Mouse (Mus musculus): ENCODE measurements around the gene Olfr1231. TPM values are rescaled to one million over a fixed set of nuclear protein-coding genes. Genes with fewer than 3 reads are reported as not detected.

Gene Olfr1231
- not detected in 2 replicates for polyA plus RNA-seq (2014; fragmentation: Nextera tagmentation; extraction: Ambion mirVana)

DNA sequence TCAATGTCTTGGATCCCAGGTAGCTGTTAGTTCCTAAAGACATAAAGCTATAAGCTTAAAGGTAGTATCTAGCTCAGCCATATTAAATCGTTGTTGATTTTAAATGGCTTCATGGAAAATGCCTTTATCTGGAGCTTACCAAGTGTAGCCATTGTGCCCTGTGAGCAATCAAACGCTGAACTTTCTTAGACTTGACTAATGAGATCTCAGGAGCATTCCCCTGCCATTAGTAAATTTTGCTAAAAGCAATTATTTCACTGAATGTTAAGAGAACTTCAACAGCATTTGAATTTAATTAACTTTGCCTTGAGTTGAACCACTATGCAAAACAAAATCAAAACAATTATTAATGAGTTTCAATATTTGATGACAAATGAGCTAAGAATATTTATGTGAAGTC lies at the start of gene Olfr1231:
Olfr1231 (minus strand) TSS at position 101 of the 400 bp plus-strand sequence.
- Histone ChIP-seq H3K36me3 (ENCODE audit: insufficient read depth) (no peaks in the 10 kb centered on the region), H3K4me2 (no peak within 1 kb of the TSS), H3K27ac (ENCODE audit: low read depth) (no peak within 1 kb of the TSS), H3K9ac (no peak within 1 kb of the TSS), H3K4me3 (ENCODE audit: low read depth, low read length) (no peak within 1 kb of the TSS), H3K27me3 (ENCODE audit: insufficient read depth, low read length) (no peaks in the 10 kb centered on the region), H3K4me1 (ENCODE audit: insufficient read depth) (no peaks in the 10 kb centered on the region), H3K9me3 (ENCODE audit: low read depth, low read length) (no peaks in the 10 kb centered on the region)
- no peak for DNase-seq
- ATAC-seq (ENCODE audit: insufficient read depth), result no peak
- no peak for TF ChIP-seq CTCF (IDR thresholded peaks at IDR 0.05; ENCODE audit: low read depth)
- whole genome bisulfite sequencing, result 76% methylated on average over 2 of the region's 2 CpGs

DNA sequence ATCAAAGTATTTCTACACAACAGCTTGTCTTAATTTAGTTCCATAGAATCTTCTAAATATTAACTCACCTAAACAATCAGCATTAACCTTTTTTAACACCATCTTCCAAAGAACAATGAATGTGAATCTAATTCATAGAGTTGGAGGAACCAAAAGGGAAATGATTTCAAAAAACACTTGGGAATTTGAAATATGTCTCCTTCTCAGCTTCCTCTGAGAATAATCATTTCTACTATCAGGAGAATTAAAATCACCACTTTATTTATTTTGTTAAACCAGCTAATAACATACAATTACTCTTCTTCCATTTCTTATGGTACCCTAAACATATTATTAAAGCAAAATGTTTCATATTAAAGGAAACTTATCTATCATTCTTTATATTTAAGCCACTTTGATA lies 35.4 kb upstream of the Olfr1231 start, which contains the start of gene Olfr1233:
Olfr1233 (minus strand) TSS at position 101 of the 400 bp plus-strand sequence.
- H3K27ac ChIP-seq (ENCODE audit: low read depth), result no peak within 1 kb of the TSS
- no peak for TF ChIP-seq CTCF (IDR thresholded peaks at IDR 0.05; ENCODE audit: low read depth)
- no peak for ATAC-seq (ENCODE audit: insufficient read depth)

DNA sequence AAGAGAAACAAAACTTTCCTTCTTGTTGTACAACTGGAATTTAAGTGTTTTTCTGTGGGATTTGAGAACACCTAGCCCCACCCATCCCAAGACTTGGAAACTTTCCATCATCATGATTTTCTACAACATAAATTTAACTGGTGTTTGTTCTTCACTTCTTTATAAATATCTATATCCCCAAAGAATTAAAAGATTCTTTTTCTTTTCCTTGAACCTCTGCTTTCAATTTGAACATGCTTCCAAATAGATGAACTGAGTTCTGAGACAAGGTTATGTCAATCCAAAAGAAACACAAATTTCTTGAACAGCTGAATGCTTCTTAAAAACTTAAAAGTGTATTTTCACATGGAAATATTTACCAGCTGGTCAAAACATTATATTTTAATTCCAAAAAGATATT lies 22.7 kb upstream of the Olfr1231 start, which contains the start of gene Olfr1232:
Olfr1232 (minus strand) TSS at position 101 of the 400 bp plus-strand sequence.
- Histone ChIP-seq H3K9ac (no peak within 1 kb of the TSS), H3K4me3 (ENCODE audit: low read depth, low read length) (no peak within 1 kb of the TSS), H3K36me3 (ENCODE audit: insufficient read depth) (no peaks in the 10 kb centered on the region), H3K9me3 (ENCODE audit: low read depth, low read length) (no peaks in the 10 kb centered on the region), H3K4me1 (ENCODE audit: insufficient read depth) (no peaks in the 10 kb centered on the region), H3K4me2 (no peak within 1 kb of the TSS), H3K27ac (ENCODE audit: low read depth) (no peak within 1 kb of the TSS), H3K27me3 (ENCODE audit: insufficient read depth, low read length) (no peaks in the 10 kb centered on the region)
- ATAC-seq (ENCODE audit: insufficient read depth) (no peak), DNase-seq (no peak)
- no peak for TF ChIP-seq CTCF (IDR thresholded peaks at IDR 0.05; ENCODE audit: low read depth)

More for the DNA sequence above, 35.4 kb upstream of the Olfr1231 start, which contains the start of gene Olfr1233:
- Histone ChIP-seq H3K36me3 (ENCODE audit: insufficient read depth) (no peaks in the 10 kb centered on the region), H3K27me3 (ENCODE audit: insufficient read depth, low read length) (no peaks in the 10 kb centered on the region), H3K4me1 (ENCODE audit: insufficient read depth) (no peaks in the 10 kb centered on the region), H3K9me3 (ENCODE audit: low read depth, low read length) (no peaks in the 10 kb centered on the region), H3K4me2 (no peak within 1 kb of the TSS), H3K4me3 (ENCODE audit: low read depth, low read length) (no peak within 1 kb of the TSS), H3K9ac (no peak within 1 kb of the TSS)
- DNase-seq, result no peak

- no peak within 1 kb of the TSS for H3K4me3 ChIP-seq (ENCODE audit: low read depth, low read length)
- no peaks in the 10 kb centered on the region for H3K4me1 ChIP-seq (ENCODE audit: insufficient read depth)
- H3K9ac ChIP-seq, result no peak within 1 kb of the TSS
- ATAC-seq (ENCODE audit: insufficient read depth) (no peak), DNase-seq (no peak)
- TF ChIP-seq CTCF (IDR thresholded peaks at IDR 0.05; ENCODE audit: low read depth), result no peak
- H3K9me3 ChIP-seq (ENCODE audit: low read depth, low read length), result no peaks in the 10 kb centered on the region
- no peaks in the 10 kb centered on the region for H3K36me3 ChIP-seq (ENCODE audit: insufficient read depth)
- H3K27me3 ChIP-seq (ENCODE audit: insufficient read depth, low read length), result no peaks in the 10 kb centered on the region
- 75% methylated on average over 1 of the region's 1 CpGs for WGBS
- H3K27ac ChIP-seq (ENCODE audit: low read depth), result no peak within 1 kb of the TSS
- H3K4me2 ChIP-seq, result no peak within 1 kb of the TSS
These were observed 9.7 kb downstream of the Olfr1231 start, which contains the start of gene Olfr1230 for GRCm38 (mm10) chr2:89297168-89297567. Olfr1230 (minus strand) TSS chr2:89297268.

DNA sequence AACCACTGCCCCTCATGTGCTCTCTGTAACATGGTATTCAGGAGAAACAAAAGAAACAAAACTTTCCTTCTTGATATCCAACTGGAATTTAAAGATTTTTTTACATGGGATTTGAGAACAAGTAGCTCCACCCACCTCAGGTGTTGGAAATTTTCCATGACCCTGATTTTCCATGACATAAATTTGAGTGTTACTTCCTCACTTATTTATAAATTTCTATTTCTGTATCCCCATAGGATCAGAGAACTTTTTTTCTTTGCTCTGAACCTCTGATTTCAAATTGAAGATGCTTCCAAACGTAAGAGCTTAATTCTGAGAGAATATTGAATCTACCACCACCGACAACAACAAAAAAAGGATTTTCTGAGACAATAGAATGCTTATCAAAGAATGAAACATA lies 19.0 kb downstream of the Olfr1231 start, which contains the start of gene Olfr1229:
Olfr1229 (minus strand) TSS at position 101 of the 400 bp plus-strand sequence.
- no peak within 1 kb of the TSS for H3K9ac ChIP-seq
- WGBS, result 73% methylated on average over 2 of the region's 2 CpGs

GRCm38 (mm10) chr2:89253962-89254361 lies 52.9 kb downstream of the Olfr1231 start, which contains the start of gene Olfr1228:
Olfr1228 (minus strand) TSS chr2:89254062.
- Histone ChIP-seq H3K4me1 (ENCODE audit: insufficient read depth) (no peaks in the 10 kb centered on the region), H3K4me3 (ENCODE audit: low read depth, low read length) (no peak within 1 kb of the TSS), H3K36me3 (ENCODE audit: insufficient read depth) (no peaks in the 10 kb centered on the region), H3K9me3 (ENCODE audit: low read depth, low read length) (no peaks in the 10 kb centered on the region), H3K4me2 (no peak within 1 kb of the TSS), H3K9ac (no peak within 1 kb of the TSS), H3K27ac (ENCODE audit: low read depth) (no peak within 1 kb of the TSS), H3K27me3 (ENCODE audit: insufficient read depth, low read length) (no peaks in the 10 kb centered on the region)
- ATAC-seq (ENCODE audit: insufficient read depth) (no peak), DNase-seq (no peak)
- TF ChIP-seq CTCF (IDR thresholded peaks at IDR 0.05; ENCODE audit: low read depth), result no peak

More for the DNA sequence above, 19.0 kb downstream of the Olfr1231 start, which contains the start of gene Olfr1229:
- Histone ChIP-seq H3K27ac (ENCODE audit: low read depth) (no peak within 1 kb of the TSS), H3K9me3 (ENCODE audit: low read depth, low read length) (no peaks in the 10 kb centered on the region), H3K36me3 (ENCODE audit: insufficient read depth) (no peaks in the 10 kb centered on the region), H3K4me3 (ENCODE audit: low read depth, low read length) (no peak within 1 kb of the TSS), H3K4me2 (no peak within 1 kb of the TSS), H3K4me1 (ENCODE audit: insufficient read depth) (no peaks in the 10 kb centered on the region), H3K27me3 (ENCODE audit: insufficient read depth, low read length) (no peaks in the 10 kb centered on the region)
- no peak for DNase-seq
- no peak for ATAC-seq (ENCODE audit: insufficient read depth)
- TF ChIP-seq CTCF (IDR thresholded peaks at IDR 0.05; ENCODE audit: low read depth), result no peak

Other genes starting within 250 kb of the Olfr1231 start
- not detected in 2 replicates for gene Olfr1218, start 245.9 kb downstream of the Olfr1231 start, polyA plus RNA-seq (2014; fragmentation: Nextera tagmentation; extraction: Ambion mirVana)
- not detected in 2 replicates for gene Olfr1219, start 223.6 kb downstream of the Olfr1231 start, polyA plus RNA-seq (2014; fragmentation: Nextera tagmentation; extraction: Ambion mirVana)
- not detected in 2 replicates for gene Olfr1220, start 200.2 kb downstream of the Olfr1231 start, polyA plus RNA-seq (2014; fragmentation: Nextera tagmentation; extraction: Ambion mirVana)
- gene Olfr1221, start 189.8 kb downstream of the Olfr1231 start, polyA plus RNA-seq (2014; fragmentation: Nextera tagmentation; extraction: Ambion mirVana), result not detected in 2 replicates
- gene Olfr1222, start 174.0 kb downstream of the Olfr1231 start, polyA plus RNA-seq (2014; fragmentation: Nextera tagmentation; extraction: Ambion mirVana), result not detected in 2 replicates
- gene Olfr1223, start 155.5 kb downstream of the Olfr1231 start, polyA plus RNA-seq (2014; fragmentation: Nextera tagmentation; extraction: Ambion mirVana), result not detected in 2 replicates
- not detected in 2 replicates for gene Olfr1224-ps1, start 143.0 kb downstream of the Olfr1231 start, polyA plus RNA-seq (2014; fragmentation: Nextera tagmentation; extraction: Ambion mirVana)
- gene Olfr1225, start 132.4 kb downstream of the Olfr1231 start, polyA plus RNA-seq (2014; fragmentation: Nextera tagmentation; extraction: Ambion mirVana), result not detected in 2 replicates
- gene Olfr1226, start 107.0 kb downstream of the Olfr1231 start, polyA plus RNA-seq (2014; fragmentation: Nextera tagmentation; extraction: Ambion mirVana), result not detected in 2 replicates
- not detected in 2 replicates for gene Olfr1228, start 53.0 kb downstream of the Olfr1231 start, polyA plus RNA-seq (2014; fragmentation: Nextera tagmentation; extraction: Ambion mirVana)
- gene Olfr1229, start 19.1 kb downstream of the Olfr1231 start, polyA plus RNA-seq (2014; fragmentation: Nextera tagmentation; extraction: Ambion mirVana), result not detected in 2 replicates
- gene Olfr1230, start 9.8 kb downstream of the Olfr1231 start, polyA plus RNA-seq (2014; fragmentation: Nextera tagmentation; extraction: Ambion mirVana), result not detected in 2 replicates
- not detected in 2 replicates for gene Olfr1232, start 22.6 kb upstream of the Olfr1231 start, polyA plus RNA-seq (2014; fragmentation: Nextera tagmentation; extraction: Ambion mirVana)
- gene Olfr1233, start 35.3 kb upstream of the Olfr1231 start, polyA plus RNA-seq (2014; fragmentation: Nextera tagmentation; extraction: Ambion mirVana), result not detected in 2 replicates
- gene Olfr1234, start 57.8 kb upstream of the Olfr1231 start, polyA plus RNA-seq (2014; fragmentation: Nextera tagmentation; extraction: Ambion mirVana), result not detected in 2 replicates
- gene Olfr1238, start 102.6 kb upstream of the Olfr1231 start, polyA plus RNA-seq (2014; fragmentation: Nextera tagmentation; extraction: Ambion mirVana), result not detected in 2 replicates
- gene Olfr1239, start 113.3 kb upstream of the Olfr1231 start, polyA plus RNA-seq (2014; fragmentation: Nextera tagmentation; extraction: Ambion mirVana), result not detected in 2 replicates
- not detected in 2 replicates for gene Olfr1240, start 135.9 kb upstream of the Olfr1231 start, polyA plus RNA-seq (2014; fragmentation: Nextera tagmentation; extraction: Ambion mirVana)
- gene Olfr1241, start 180.1 kb upstream of the Olfr1231 start, polyA plus RNA-seq (2014; fragmentation: Nextera tagmentation; extraction: Ambion mirVana), result not detected in 2 replicates
- not detected in 2 replicates for gene Olfr1242, start 191.3 kb upstream of the Olfr1231 start, polyA plus RNA-seq (2014; fragmentation: Nextera tagmentation; extraction: Ambion mirVana)
- not detected in 2 replicates for gene Olfr1243, start 224.4 kb upstream of the Olfr1231 start, polyA plus RNA-seq (2014; fragmentation: Nextera tagmentation; extraction: Ambion mirVana)

Measured in lung, embryonic 14.5 days (tissue).